Mouse (Mus musculus) kidney, adult 2 months (tissue): Measurements from ENCODE around the gene Abcf1.

Source experiments
- CTCF ChIP-seq: fragments of 200-500 bp; conservative IDR thresholded peaks from 2 replicates; pipeline ENCODE4 v1.5.1; 2011; ENCODE audit warnings: low read depth, mild to moderate bottlenecking, control low read depth, low read length, moderate library complexity, mixed read lengths; ENCODE audit not compliant: insufficient read depth, insufficient read length
- POLR2A ChIP-seq: fragments of 200-500 bp; IDR thresholded peaks from one replicate; pipeline ENCODE4 v1.6.1; 2011; ENCODE audit warnings: low read depth, low read length, control low read depth

GRCm38 (mm10) chr17:35939108-35939507, 30.5 kb downstream of the Abcf1 start:
- TF ChIP-seq CTCF, result no peak
- TF ChIP-seq POLR2A, result no peak
